Mouse (Mus musculus) subcutaneous adipose tissue, adult 2 months (tissue): Measurements from ENCODE around the gene Zfp12. TPM values are rescaled to one million over a fixed set of nuclear protein-coding genes. Genes with fewer than 3 reads are reported as not detected.

Experiments used
- polyA plus RNA-seq: library from polyadenylated mRNA; depleted of rRNA; stranded (reverse); fragments of >200 nt; gene quantifications from 2 replicates; pipeline ENCODE4 v1.2.3, GENCODE M21; 2012; ENCODE audit warnings: low replicate concordance; rRNA removed

The Zfp12 gene
- polyA plus RNA-seq, result 10.4 and 20.8 TPM in 2 replicates

DNA sequence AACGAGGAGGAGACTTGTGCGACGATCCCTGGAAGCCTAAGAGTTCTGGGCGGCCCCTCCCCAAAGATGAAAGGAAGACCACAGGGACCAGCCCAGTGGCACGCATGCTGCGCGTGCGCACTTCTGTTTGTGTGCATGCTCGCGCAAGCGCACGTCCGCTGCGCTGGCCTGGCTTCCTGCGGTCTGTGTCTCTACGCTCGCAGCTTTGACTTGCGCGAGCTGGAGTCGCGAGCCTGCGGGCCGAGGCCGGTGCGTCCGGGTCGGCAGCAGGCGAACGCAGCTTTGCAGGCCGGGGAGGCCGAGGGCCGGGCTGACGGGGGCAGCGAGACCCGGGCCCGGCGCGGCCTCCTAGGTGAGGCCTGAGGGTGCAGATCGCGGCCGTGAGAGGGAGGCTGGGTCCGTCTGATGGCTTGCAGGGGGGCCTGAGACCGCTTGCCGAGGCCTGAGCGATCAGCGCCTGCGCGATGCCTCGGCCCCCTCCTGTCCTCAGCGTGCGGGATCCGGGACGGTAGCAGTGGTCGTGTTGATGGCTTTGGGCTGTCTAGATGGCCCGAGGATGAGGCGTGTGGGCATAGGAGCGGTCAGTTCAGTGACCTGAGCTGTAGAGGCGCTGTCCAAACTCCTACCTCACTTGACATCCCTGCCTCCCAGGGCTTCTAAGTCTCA is at the start of gene Zfp12:
Zfp12 (plus strand) TSS at position 136 of the 666 bp plus-strand sequence.

GRCm38 (mm10) chr5:143226790-143227189 is 8.2 kb upstream of the Zfp12 start, which contains the start of gene Spdye4a:
Gene Spdye4a (minus strand): TSS chr5:143226890.

DNA sequence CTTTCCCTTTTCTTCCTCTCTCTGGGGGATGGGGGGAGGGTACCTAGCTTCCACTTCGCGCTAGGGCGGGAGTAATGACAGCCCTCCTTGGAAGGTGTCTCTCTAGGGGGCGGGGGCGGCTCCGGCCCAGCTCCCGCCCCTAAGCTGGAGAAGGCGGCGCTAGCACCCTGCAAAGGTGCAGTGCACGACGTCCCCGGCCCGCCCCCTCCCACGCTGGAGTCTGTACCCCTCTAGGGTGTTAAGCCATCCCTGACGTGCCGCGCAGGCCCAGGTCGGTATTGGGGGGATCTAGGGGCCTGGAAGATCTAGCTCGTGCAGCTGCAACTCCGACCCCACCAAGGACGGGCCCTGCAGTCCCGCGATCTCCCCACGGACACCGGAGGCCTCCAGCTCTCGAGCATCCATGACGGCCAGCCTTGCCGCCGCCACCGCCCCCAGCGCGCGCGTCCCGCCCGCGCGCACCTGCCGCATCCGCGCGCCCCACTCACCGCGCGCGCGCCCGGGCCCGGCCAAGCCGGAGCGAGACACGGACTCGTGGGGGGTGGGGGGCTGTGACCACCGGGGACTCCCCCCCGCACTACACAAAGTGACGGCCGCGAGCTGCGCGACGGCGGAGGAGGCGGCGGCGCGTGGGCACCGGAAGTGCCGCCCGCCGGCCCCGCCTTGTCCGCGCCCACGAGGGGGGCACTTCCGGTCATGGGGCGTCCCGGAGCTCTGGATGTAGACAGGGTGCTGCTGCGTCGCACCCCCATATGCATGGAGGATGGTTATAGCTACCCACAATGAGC is 34.6 kb downstream of the Zfp12 start, which contains the start of gene Zfp316:
Zfp316 (minus strand) TSS at position 660 of the 788 bp plus-strand sequence.

DNA sequence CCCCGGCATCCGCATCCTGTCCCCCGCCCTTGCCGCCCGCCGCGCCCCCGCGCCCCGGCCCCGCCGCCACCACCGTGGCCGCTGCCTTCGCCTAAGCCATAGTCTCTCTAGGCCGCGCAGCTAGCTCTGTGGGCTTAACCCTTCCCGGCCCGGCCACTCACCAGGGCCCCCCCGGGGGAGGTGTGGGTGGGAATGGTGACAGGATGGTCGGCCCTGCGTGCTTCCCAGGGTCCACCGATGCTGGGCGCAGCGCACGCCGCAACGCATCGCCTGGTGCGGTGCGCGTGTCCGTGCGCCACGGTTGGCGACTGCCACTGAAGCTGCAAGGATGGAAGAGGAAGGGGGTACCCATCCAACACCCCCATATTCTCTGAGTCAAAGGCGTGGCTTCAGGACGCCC is 58.4 kb downstream of the Zfp12 start, which contains the start of gene Zfp853:
Zfp853 (minus strand) TSS at position 220 of the 400 bp plus-strand sequence.

Other genes with a start within 250 kb of the Zfp12 start
- gene Rnf216, start 122.2 kb upstream of the Zfp12 start, polyA plus RNA-seq, result 25.3 and 33.4 TPM in 2 replicates
- gene Olfr718-ps1, start 87.6 kb upstream of the Zfp12 start, polyA plus RNA-seq, result not detected in 2 replicates
- 5.1 and 9.4 TPM in 2 replicates for gene Rbak, start 54.4 kb upstream of the Zfp12 start, polyA plus RNA-seq
- not detected in 2 replicates for gene Spdye4b, start 54.1 kb upstream of the Zfp12 start, polyA plus RNA-seq
- gene Spdye4a, start 8.3 kb upstream of the Zfp12 start, polyA plus RNA-seq, result not detected in 2 replicates
- 3.6 and 11.8 TPM in 2 replicates for gene Zfp316, start 34.9 kb downstream of the Zfp12 start, polyA plus RNA-seq
- 0.82 and 4.1 TPM in 2 replicates for gene Zfp853, start 58.5 kb downstream of the Zfp12 start, polyA plus RNA-seq
- 16.0 and 19.9 TPM in 2 replicates for gene E130309D02Rik, start 80.2 kb downstream of the Zfp12 start, polyA plus RNA-seq
- 97.5 and 118 TPM in 2 replicates for gene Zdhhc4, start 94.1 kb downstream of the Zfp12 start, polyA plus RNA-seq
- gene Grid2ip, start 122.2 kb downstream of the Zfp12 start, polyA plus RNA-seq, result 0.13 TPM in 1 of 2 replicates, not detected in the other
- gene Kdelr2, start 168.7 kb downstream of the Zfp12 start, polyA plus RNA-seq, result 90.4 and 210 TPM in 2 replicates
- 27.4 and 33.2 TPM in 2 replicates for gene Daglb, start 229.4 kb downstream of the Zfp12 start, polyA plus RNA-seq